Mouse (Mus musculus) MEL (cell line): ENCODE measurements around the gene Trafd1. TPM values are rescaled to one million over a fixed set of nuclear protein-coding genes. Genes with fewer than 3 reads are reported as not detected.

Source experiments
- DNase-seq: peaks from one replicate; pipeline ENCODE4 v3.0.0; 2011; ENCODE audit warnings: low read depth, low spot score
- H3K27ac ChIP-seq: 2 replicates; pipeline ENCODE4 v1.5.1; 2012; ENCODE audit warnings: low read depth, mild to moderate bottlenecking, control low read depth, low read length, moderate library complexity; ENCODE audit not compliant: control insufficient read depth
- H3K27me3 ChIP-seq, 2 experiments: fragments of 150-350 bp in 1 of 2; sonication (generic) in 1 of 2; 2 replicates each; pipeline ENCODE4 v1.6.1; 2012; ENCODE audit warnings: low read length in 2 of 2, mild to moderate bottlenecking in 2 of 2, improper control_type of control experiment in 1 of 2, moderate library complexity in 1 of 2; ENCODE audit not compliant: insufficient read depth in 2 of 2, control insufficient read depth in 1 of 2
- H3K36me3 ChIP-seq, 2 experiments: 2 replicates each; pipeline ENCODE4 v1.6.1; 2012 to 2014; ENCODE audit warnings: low read length in 2 of 2, improper control_type of control experiment in 1 of 2, inconsistent platforms in 1 of 2, mild to moderate bottlenecking in 1 of 2; ENCODE audit not compliant: insufficient read depth in 2 of 2, control insufficient read depth in 1 of 2
- H3K4me1 ChIP-seq, 2 experiments: fragments of 150-350 bp in 1 of 2; sonication (generic) in 1 of 2; 2 replicates each; pipeline ENCODE4 v1.6.1; 2012; ENCODE audit warnings: low read length in 2 of 2, improper control_type of control experiment in 1 of 2, mild to moderate bottlenecking in 1 of 2; ENCODE audit not compliant: insufficient read depth in 2 of 2, control insufficient read depth in 1 of 2
- H3K4me3 ChIP-seq, 2 experiments: fragments of 150-350 bp in 1 of 2; sonication (generic) in 1 of 2; 2 replicates each; pipeline ENCODE4 v1.5.1; 2012; ENCODE audit warnings: low read depth in 2 of 2, low read length in 2 of 2, mild to moderate bottlenecking in 2 of 2, moderate library complexity in 2 of 2, control low read depth in 1 of 2, improper control_type of control experiment in 1 of 2; ENCODE audit not compliant: control insufficient read depth in 1 of 2, insufficient read depth in 1 of 2
- H3K79me2 ChIP-seq: 2 replicates; pipeline ENCODE4 v1.6.1; 2012; ENCODE audit warnings: mild to moderate bottlenecking, low read length, moderate library complexity; ENCODE audit not compliant: control insufficient read depth, poor library complexity, insufficient read depth
- H3K9ac ChIP-seq: 2 replicates; pipeline ENCODE4 v1.6.1; 2012; ENCODE audit warnings: low read depth, mild to moderate bottlenecking, control low read depth, low read length, moderate library complexity; ENCODE audit not compliant: control insufficient read depth, poor library complexity, severe bottlenecking
- H3K9me3 ChIP-seq: fragments of 150-350 bp; sonication (generic); replicated peaks from 2 replicates; pipeline ENCODE4 v1.6.1; 2012; ENCODE audit warnings: mild to moderate bottlenecking, low read length, improper control_type of control experiment, moderate library complexity; ENCODE audit not compliant: insufficient read depth
- BHLHE40 ChIP-seq: IDR thresholded peaks from 2 replicates; pipeline ENCODE4 v1.6.1; 2012; ENCODE audit warnings: low read depth, mild to moderate bottlenecking, inconsistent platforms, low read length, improper control_type of control experiment, borderline replicate concordance
- CHD1 ChIP-seq: IDR thresholded peaks from 2 replicates; pipeline ENCODE4 v1.6.1; 2012; ENCODE audit warnings: low read depth, mild to moderate bottlenecking, inconsistent platforms, low read length, improper control_type of control experiment
- CTCF ChIP-seq, 3 experiments: IDR thresholded peaks in 2 of 3; conservative IDR thresholded peaks in 1 of 3; 2 replicates each; pipeline ENCODE4 v1.5.1; 2011 to 2012; ENCODE audit warnings: low read length in 3 of 3, low read depth in 2 of 3, mild to moderate bottlenecking in 2 of 3, improper control_type of control experiment in 1 of 3, inconsistent platforms in 1 of 3, mixed read lengths in 1 of 3, moderate library complexity in 1 of 3; ENCODE audit not compliant: control insufficient read depth in 1 of 3, insufficient read depth in 1 of 3, poor library complexity in 1 of 3, severe bottlenecking in 1 of 3
- E2F4 ChIP-seq: IDR thresholded peaks from 2 replicates; pipeline ENCODE4 v1.6.1; 2011; ENCODE audit warnings: low read depth, low read length, improper control_type of control experiment, borderline replicate concordance
- ELF1 ChIP-seq: IDR thresholded peaks from 2 replicates; pipeline ENCODE4 v1.6.1; 2014; ENCODE audit warnings: low read depth, mild to moderate bottlenecking, inconsistent platforms, low read length, improper control_type of control experiment, moderate library complexity
- EP300 ChIP-seq, 2 experiments: IDR thresholded peaks; 2 replicates each; pipeline ENCODE4 v1.6.1; 2011; ENCODE audit warnings: improper control_type of control experiment in 2 of 2, low read length in 2 of 2, low read depth in 1 of 2, mild to moderate bottlenecking in 1 of 2
- GABPA ChIP-seq: IDR thresholded peaks from 2 replicates; pipeline ENCODE4 v1.6.1; 2012; ENCODE audit warnings: low read depth, mild to moderate bottlenecking, inconsistent platforms, low read length, improper control_type of control experiment, moderate library complexity
- HCFC1 ChIP-seq: IDR thresholded peaks from 2 replicates; pipeline ENCODE4 v1.6.1; 2012; ENCODE audit warnings: low read depth, mild to moderate bottlenecking, inconsistent platforms, low read length, improper control_type of control experiment, moderate library complexity
- JUND ChIP-seq: IDR thresholded peaks from 2 replicates; pipeline ENCODE4 v1.6.1; 2011; ENCODE audit warnings: low read depth, mild to moderate bottlenecking, improper control_type of control experiment, low read length
- KAT2A ChIP-seq: conservative IDR thresholded peaks from 2 replicates; pipeline ENCODE4 v1.6.1; 2012; ENCODE audit warnings: low read depth, low read length, improper control_type of control experiment, inconsistent platforms
- MAFK ChIP-seq: IDR thresholded peaks from 2 replicates; pipeline ENCODE4 v1.6.1; 2011; ENCODE audit warnings: low read depth, mild to moderate bottlenecking, low read length, improper control_type of control experiment, borderline replicate concordance
- MAX ChIP-seq: IDR thresholded peaks from 2 replicates; pipeline ENCODE4 v1.6.1; 2011; ENCODE audit warnings: low read length, improper control_type of control experiment
- MEF2A ChIP-seq: IDR thresholded peaks from 2 replicates; pipeline ENCODE4 v1.6.1; 2014; ENCODE audit warnings: low read depth, mild to moderate bottlenecking, inconsistent platforms, low read length, improper control_type of control experiment; ENCODE audit not compliant: poor library complexity, insufficient replicate concordance, severe bottlenecking; ENCODE audit errors: extremely low read depth
- MXI1 ChIP-seq: IDR thresholded peaks from 2 replicates; pipeline ENCODE4 v1.6.1; 2011; ENCODE audit warnings: mild to moderate bottlenecking, low read depth, low read length, improper control_type of control experiment
- MYC ChIP-seq: IDR thresholded peaks from 2 replicates; pipeline ENCODE4 v1.6.1; 2011; ENCODE audit warnings: low read depth, mild to moderate bottlenecking, low read length, improper control_type of control experiment, moderate library complexity
- POLR2A ChIP-seq, 2 experiments: IDR thresholded peaks; 2 replicates each; pipeline ENCODE4 v1.6.1; 2011 to 2012; ENCODE audit warnings: low read length in 2 of 2, mild to moderate bottlenecking in 2 of 2, control low read depth in 1 of 2, improper control_type of control experiment in 1 of 2, low read depth in 1 of 2, moderate library complexity in 1 of 2; ENCODE audit not compliant: control insufficient read depth in 1 of 2, insufficient read depth in 1 of 2, poor library complexity in 1 of 2
- SMC3 ChIP-seq: IDR thresholded peaks from 2 replicates; pipeline ENCODE4 v1.6.1; 2011; ENCODE audit warnings: low read depth, low read length, improper control_type of control experiment
- UBTF ChIP-seq: IDR thresholded peaks from 2 replicates; pipeline ENCODE4 v1.6.1; 2012; ENCODE audit warnings: low read depth, mild to moderate bottlenecking, inconsistent platforms, low read length, improper control_type of control experiment, moderate library complexity, borderline replicate concordance; ENCODE audit not compliant: insufficient read depth
- USF1 ChIP-seq: IDR thresholded peaks from 2 replicates; pipeline ENCODE4 v1.6.1; 2014; ENCODE audit warnings: low read depth, mild to moderate bottlenecking, inconsistent platforms, low read length, improper control_type of control experiment, moderate library complexity
- USF2 ChIP-seq, 2 experiments: IDR thresholded peaks; 2 replicates each; pipeline ENCODE4 v1.6.1; 2011 to 2012; ENCODE audit warnings: improper control_type of control experiment in 2 of 2, low read length in 2 of 2, borderline replicate concordance in 1 of 2, inconsistent platforms in 1 of 2, low read depth in 1 of 2, mild to moderate bottlenecking in 1 of 2; ENCODE audit not compliant: insufficient read depth in 1 of 2
- ZKSCAN1 ChIP-seq: IDR thresholded peaks from 2 replicates; pipeline ENCODE4 v1.6.1; 2012; ENCODE audit warnings: low read depth, mild to moderate bottlenecking, inconsistent platforms, low read length, improper control_type of control experiment, moderate library complexity
- ZMIZ1 ChIP-seq: IDR thresholded peaks from 2 replicates; pipeline ENCODE4 v1.6.1; 2012; ENCODE audit warnings: low read depth, mild to moderate bottlenecking, inconsistent platforms, low read length, improper control_type of control experiment, moderate library complexity
- ZNF384 ChIP-seq: IDR thresholded peaks from 2 replicates; pipeline ENCODE4 v1.6.1; 2012; ENCODE audit warnings: low read depth, mild to moderate bottlenecking, inconsistent platforms, low read length, improper control_type of control experiment
- polyA plus RNA-seq, 2 experiments: library from polyadenylated mRNA; stranded (reverse) in 1 of 2; unstranded in 1 of 2; fragments of >175 nt in 1 of 2; fragments of >200 nt in 1 of 2; gene quantifications; 2 replicates each; pipeline versions ENCODE4 v1.2.1 to v1.2.4; 2012; ENCODE audit warnings: low replicate concordance in 2 of 2, low read depth in 1 of 2; ENCODE audit not compliant: insufficient read length in 2 of 2, insufficient read depth in 1 of 2, missing spikeins in 1 of 2
- total RNA-seq: library from RNA; depleted of rRNA; stranded (reverse); fragments of 300-350 nt; gene quantifications from 2 replicates; pipeline ENCODE4 v1.2.3, GENCODE M21; 2012

The Trafd1 gene
- total and polyA plus RNA-seq, 3 experiments = 12.9 to 21.4 TPM; not detected in 1

DNA sequence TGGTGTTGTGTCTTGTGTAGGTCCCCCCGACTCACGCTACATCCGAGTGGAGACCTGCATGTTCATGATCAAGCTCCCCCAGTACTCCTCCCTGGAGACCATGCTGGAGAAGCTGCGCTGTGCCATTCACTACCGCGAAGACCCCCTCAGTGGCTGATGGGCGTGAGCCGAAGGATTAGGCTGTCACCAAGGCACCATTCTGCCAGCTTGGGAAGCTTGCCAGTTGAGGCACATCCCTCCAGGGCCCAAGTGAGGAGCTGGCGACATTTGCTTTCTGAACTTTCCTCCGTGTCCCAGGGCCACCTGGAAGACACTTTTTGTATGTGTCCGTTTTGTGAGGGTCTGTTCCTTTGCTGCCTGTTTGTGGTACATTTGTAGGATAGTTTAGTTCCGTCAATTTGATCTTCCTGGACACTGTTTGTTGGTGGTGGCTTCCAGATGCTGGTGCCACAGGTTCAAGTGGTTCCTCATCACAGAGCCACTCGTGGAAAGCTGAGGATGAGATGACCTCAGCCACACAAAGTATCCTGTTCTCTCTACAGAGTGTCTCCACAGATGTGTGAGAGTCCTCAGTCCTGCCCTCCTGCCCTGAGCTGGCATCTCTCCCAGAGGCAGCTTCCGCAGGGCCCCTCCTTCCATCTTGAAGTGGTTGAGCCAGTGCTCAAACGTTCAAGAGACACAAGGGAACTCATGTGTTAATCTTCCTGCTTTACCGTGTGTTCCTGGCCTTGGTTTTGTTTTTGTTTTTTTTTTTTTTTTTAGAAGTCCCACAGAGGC lies 18.8 kb downstream of the Trafd1 start:
- TF ChIP-seq BHLHE40 (no peak), UBTF (no peak), MAFK (no peak), SMC3 (no peak), ZNF384 (no peak), POLR2A (IDR thresholded peaks at IDR 0.05; ENCODE audit: control insufficient read depth in 1 of 2, insufficient read depth in 1 of 2, low read depth in 1 of 2, low read length in 2 of 2, poor library complexity in 1 of 2) (no peak), JUND (no peak), USF1 (no peak), E2F4 (no peak), KAT2A (no peak), EP300 (IDR thresholded peaks at IDR 0.05; ENCODE audit: low read depth in 1 of 2, low read length in 2 of 2) (no peak)
- Histone ChIP-seq H3K9ac (no peak overlapping the region), H3K27me3 (no peaks in the 10 kb centered on the region), H3K4me1 (no peaks in the 10 kb centered on the region), H3K27ac (no peak overlapping the region), H3K79me2 (no peaks in the 10 kb centered on the region), H3K9me3 (no peaks in the 10 kb centered on the region), H3K4me3 (no peak overlapping the region), H3K36me3 (no peaks in the 10 kb centered on the region)
- no peak for DNase-seq

GRCm38 (mm10) chr5:121363441-121363840 lies 22.0 kb downstream of the Trafd1 start:
- peaks cover 0 to 4% of the 10 kb centered on the region in 2 experiments; a peak in 1 of 4 replicates for H3K36me3 ChIP-seq
- H3K27ac ChIP-seq = no peak overlapping the region
- no peak for DNase-seq
- no peak overlapping the region for H3K9ac ChIP-seq
- no peaks in the 10 kb centered on the region for H3K27me3 ChIP-seq
- no peak for TF ChIP-seq ZMIZ1
- TF ChIP-seq BHLHE40 = no peak
- TF ChIP-seq POLR2A (IDR thresholded peaks at IDR 0.05; ENCODE audit: control insufficient read depth in 1 of 2, insufficient read depth in 1 of 2, low read depth in 1 of 2, low read length in 2 of 2, poor library complexity in 1 of 2) = no peak
- no peak for TF ChIP-seq MEF2A
- no peak for TF ChIP-seq ZKSCAN1
- no peak for TF ChIP-seq ZNF384
- no peak for TF ChIP-seq ELF1
- no peak for TF ChIP-seq CHD1
- TF ChIP-seq KAT2A = no peak
- no peak for TF ChIP-seq EP300 (IDR thresholded peaks at IDR 0.05; ENCODE audit: low read depth in 1 of 2, low read length in 2 of 2)
- TF ChIP-seq GABPA = no peak
- TF ChIP-seq MAX = no peak
- no peak for TF ChIP-seq MYC
- no peak for TF ChIP-seq MXI1
- no peak for TF ChIP-seq USF2 (IDR thresholded peaks at IDR 0.05; ENCODE audit: borderline replicate concordance in 1 of 2, insufficient read depth in 1 of 2, low read depth in 1 of 2, low read length in 2 of 2)
- TF ChIP-seq CTCF (IDR thresholded peaks at IDR 0.05 in 2 of 3, conservative IDR thresholded peaks at IDR 0.05 in 1 of 3; ENCODE audit: control insufficient read depth in 1 of 3, insufficient read depth in 1 of 3, low read depth in 2 of 3, low read length in 3 of 3, poor library complexity in 1 of 3, severe bottlenecking in 1 of 3) = no peak
- no peak for TF ChIP-seq UBTF
- TF ChIP-seq HCFC1 = no peak
- H3K4me3 ChIP-seq = no peak overlapping the region
- H3K4me1 ChIP-seq = no peaks in the 10 kb centered on the region
- H3K79me2 ChIP-seq = no peaks in the 10 kb centered on the region
- no peaks in the 10 kb centered on the region for H3K9me3 ChIP-seq
